Mouse (Mus musculus) CH12.LX (cell line): ENCODE measurements around the gene 1700001J03Rik. TPM values are rescaled to one million over a fixed set of nuclear protein-coding genes. Genes with fewer than 3 reads are reported as not detected.

Experiments
- DNase-seq: peaks from one replicate; pipeline ENCODE4 v3.0.0-alpha.2; 2013; ENCODE audit errors: extremely low read depth
- H3K27ac ChIP-seq: 2 replicates; pipeline ENCODE4 v1.5.1; 2012; ENCODE audit warnings: low read depth, mild to moderate bottlenecking, control low read depth, moderate library complexity; ENCODE audit not compliant: insufficient read depth
- H3K27me3 ChIP-seq: replicated peaks from 2 replicates; pipeline ENCODE3; 2012; ENCODE audit warnings: inconsistent platforms
- H3K36me3 ChIP-seq, 2 experiments: replicated peaks in 1 of 2; 2 replicates each; pipeline versions ENCODE3 to v1.6.1; 2012; ENCODE audit warnings: inconsistent platforms in 1 of 2, low read length in 1 of 2, mild to moderate bottlenecking in 1 of 2, mixed read lengths in 1 of 2, moderate library complexity in 1 of 2; ENCODE audit not compliant: control insufficient read depth in 1 of 2, insufficient read depth in 1 of 2
- H3K4me1 ChIP-seq, 2 experiments: 2 replicates each; pipeline ENCODE4 v1.6.1; 2012; ENCODE audit warnings: inconsistent platforms in 1 of 2, moderate library complexity in 1 of 2; ENCODE audit not compliant: insufficient read depth in 2 of 2, control insufficient read depth in 1 of 2
- H3K4me2 ChIP-seq: 2 replicates; pipeline ENCODE4 v1.6.1; 2012; ENCODE audit warnings: low read depth, mild to moderate bottlenecking, control low read depth; ENCODE audit not compliant: poor library complexity, insufficient read depth, severe bottlenecking
- H3K4me3 ChIP-seq, 3 experiments: fragments of 150-350 bp in 1 of 3; sonication (generic) in 1 of 3; replicated peaks in 1 of 3; 2 replicates each; pipeline versions ENCODE3 to v1.5.1; 2011 to 2012; ENCODE audit warnings: low read depth in 2 of 3, low read length in 2 of 3, mild to moderate bottlenecking in 2 of 3, moderate library complexity in 2 of 3, control low read depth in 1 of 3, improper control_type of control experiment in 1 of 3, inconsistent platforms in 1 of 3, mixed read lengths in 1 of 3; ENCODE audit not compliant: poor library complexity in 1 of 3
- H3K79me2 ChIP-seq: replicated peaks from 2 replicates; pipeline ENCODE4 v1.6.1; 2012; ENCODE audit warnings: mild to moderate bottlenecking, moderate library complexity; ENCODE audit not compliant: control insufficient read depth, poor library complexity, insufficient read depth, severe bottlenecking; ENCODE audit errors: extremely low read depth
- H3K9ac ChIP-seq: 2 replicates; pipeline ENCODE4 v1.6.1; 2012; ENCODE audit warnings: low read depth, mild to moderate bottlenecking, control low read depth, moderate library complexity; ENCODE audit not compliant: insufficient read depth
- H3K9me3 ChIP-seq: replicated peaks from 2 replicates; pipeline ENCODE3; 2012; ENCODE audit warnings: low read length, inconsistent platforms, mixed read lengths
- CHD1 ChIP-seq: IDR thresholded peaks from 2 replicates; pipeline ENCODE4 v1.6.1; 2012; ENCODE audit warnings: low read depth, low read length, improper control_type of control experiment, inconsistent platforms
- CTCF ChIP-seq, 2 experiments: IDR thresholded peaks in 1 of 2; conservative IDR thresholded peaks in 1 of 2; 2 replicates each; pipeline ENCODE4 v1.5.1; 2011 to 2012; ENCODE audit warnings: low read depth in 2 of 2, low read length in 2 of 2, improper control_type of control experiment in 1 of 2, inconsistent platforms in 1 of 2, mild to moderate bottlenecking in 1 of 2, moderate library complexity in 1 of 2
- HCFC1 ChIP-seq: IDR thresholded peaks from 2 replicates; pipeline ENCODE4 v1.6.1; 2012; ENCODE audit warnings: low read depth, mild to moderate bottlenecking, inconsistent platforms, low read length, improper control_type of control experiment
- JUND ChIP-seq: conservative IDR thresholded peaks from 2 replicates; pipeline ENCODE4 v1.6.1; 2011; ENCODE audit warnings: low read depth, low read length, improper control_type of control experiment
- NRF1 ChIP-seq: IDR thresholded peaks from 2 replicates; pipeline ENCODE4 v1.6.1; 2014; ENCODE audit warnings: low read depth, mild to moderate bottlenecking, inconsistent platforms, low read length, improper control_type of control experiment, moderate library complexity
- RCOR1 ChIP-seq: conservative IDR thresholded peaks from 2 replicates; pipeline ENCODE4 v1.6.1; 2012; ENCODE audit warnings: low read depth, mild to moderate bottlenecking, inconsistent platforms, low read length, improper control_type of control experiment
- SIN3A ChIP-seq: IDR thresholded peaks from 2 replicates; pipeline ENCODE4 v1.6.1; 2012; ENCODE audit warnings: low read length, improper control_type of control experiment, inconsistent platforms
- TBP ChIP-seq: conservative IDR thresholded peaks from 2 replicates; pipeline ENCODE4 v1.6.1; 2011; ENCODE audit warnings: low read depth, low read length, improper control_type of control experiment
- TCF12 ChIP-seq: IDR thresholded peaks from 2 replicates; pipeline ENCODE4 v1.6.1; 2014; ENCODE audit warnings: low read depth, mild to moderate bottlenecking, inconsistent platforms, low read length, improper control_type of control experiment
- ZC3H11A ChIP-seq: IDR thresholded peaks from 2 replicates; pipeline ENCODE4 v1.6.1; 2012; ENCODE audit warnings: low read depth, mild to moderate bottlenecking, inconsistent platforms, low read length, improper control_type of control experiment
- ZMIZ1 ChIP-seq: IDR thresholded peaks from 2 replicates; pipeline ENCODE4 v1.6.1; 2012; ENCODE audit warnings: low read depth, mild to moderate bottlenecking, inconsistent platforms, low read length, improper control_type of control experiment
- dilution Hi-C: fragments of 300-500 bp; cut with MboI; formaldehyde crosslinking; loops from 2 replicates; pipeline ENCODE4 v1.14.3; 2020; ENCODE audit warnings: low sequenced_read_pairs; ENCODE audit not compliant: extremely low pct_unique_long_range_greater_than_20kb, extremely low pct_ligation_motif_present
- in situ Hi-C: fragments of 300-500 bp; cut with MboI; formaldehyde crosslinking; loops from 3 replicates; pipeline ENCODE4 v1.14.3; 2019; ENCODE audit warnings: low sequenced_read_pairs, low pct_ligation_motif_present, low pct_unique_long_range_greater_than_20kb, mixed read lengths
- polyA plus RNA-seq: library from polyadenylated mRNA; unstranded; fragments of >175 nt; gene quantifications from 2 replicates; pipeline ENCODE4 v1.2.1, GENCODE M21; 2012; ENCODE audit warnings: low read depth; ENCODE audit not compliant: insufficient read length
- total RNA-seq, 2 experiments: library from RNA; depleted of rRNA; stranded (reverse); fragments of 300-350 nt in 1 of 2; fragments of >200 nt in 1 of 2; gene quantifications; 2 replicates each; pipeline ENCODE4 v1.2.3; 2012 to 2014

Gene 1700001J03Rik
- total and polyA plus RNA-seq, 3 experiments = not detected

DNA sequence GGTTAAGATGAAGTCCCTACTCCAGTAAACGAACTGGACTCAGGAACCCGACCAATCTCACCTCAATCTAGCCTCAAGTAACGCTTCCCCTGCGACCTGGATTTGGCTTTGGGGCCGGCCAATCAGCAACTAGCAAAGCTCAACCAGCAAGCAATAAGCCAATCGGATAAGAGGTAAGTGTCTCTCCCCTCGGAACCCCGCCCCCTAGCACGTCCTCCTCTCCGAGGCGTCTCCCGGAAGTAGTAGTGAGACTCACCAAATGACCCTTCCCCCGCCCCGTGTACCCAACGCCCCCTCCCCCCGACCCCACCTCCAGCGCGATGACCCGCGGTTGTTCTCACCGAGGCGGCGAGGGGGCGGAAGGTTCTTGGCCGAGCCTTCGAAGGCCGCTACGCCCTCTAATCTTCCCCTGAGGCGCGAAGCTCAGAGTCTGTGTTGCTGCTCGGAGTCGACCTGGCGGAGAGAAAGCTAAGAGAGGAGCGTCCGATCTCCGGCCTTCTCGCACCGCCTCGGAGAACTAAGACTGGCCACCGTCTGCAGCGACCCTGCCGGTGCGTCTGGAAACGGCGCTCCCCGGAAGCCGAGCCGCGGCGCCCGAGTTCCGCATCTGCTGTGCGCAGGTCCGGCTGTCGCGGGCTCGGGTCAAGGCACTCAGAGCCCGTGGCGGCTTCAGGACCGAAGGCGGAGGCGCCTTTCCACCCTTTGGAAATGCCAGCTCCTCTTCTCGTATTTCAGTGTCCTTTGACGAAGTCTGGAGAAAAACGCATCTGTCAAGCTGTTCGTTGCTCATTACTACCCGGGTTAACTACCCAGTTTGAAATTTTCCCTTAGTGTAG is 36.0 kb upstream of the 1700001J03Rik start, which contains the start of gene Rnf6 (continued):
- TF ChIP-seq TCF12 = peak; percentile 92

DNA sequence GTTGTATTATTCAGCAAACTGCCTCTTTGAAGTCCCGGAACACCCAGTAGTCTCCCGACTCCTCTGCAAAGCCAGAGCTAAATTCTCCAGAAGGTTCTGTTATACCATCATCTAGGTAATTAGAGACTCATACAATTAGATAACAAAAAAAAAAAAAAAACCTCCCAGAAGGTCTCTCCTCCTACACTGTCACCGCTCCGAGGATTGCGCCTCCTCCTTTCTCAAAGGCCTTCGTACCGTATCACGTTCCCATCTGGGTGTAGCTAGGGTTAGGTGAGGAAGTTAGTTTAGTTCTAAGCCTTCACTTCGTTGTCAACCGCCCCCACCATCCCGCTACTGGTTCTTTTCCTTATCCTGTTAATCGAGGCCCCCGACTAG is 35.4 kb upstream of the 1700001J03Rik start:
- H3K27me3 ChIP-seq = no peaks in the 10 kb centered on the region
- H3K79me2 ChIP-seq = peaks cover 24% of the 10 kb centered on the region
- H3K4me2 ChIP-seq = peak overlapping the region; percentile 64
- DNase-seq = no peak
- H3K4me1 ChIP-seq = peaks cover 3 to 30% of the 10 kb centered on the region in 2 experiments; a peak in 2 of 4 replicates
- H3K9ac ChIP-seq = peak overlapping the region; percentile 66
- dilution Hi-C loops = no loop called here
- H3K27ac ChIP-seq = no peak overlapping the region
- no peaks in the 10 kb centered on the region for H3K9me3 ChIP-seq
- no peak for TF ChIP-seq NRF1
- no peak for TF ChIP-seq RCOR1
- no peak for TF ChIP-seq ZC3H11A
- TF ChIP-seq TBP = no peak
- TF ChIP-seq, all 38 proteins: peak for 0
- H3K4me3 ChIP-seq = peak overlapping the region; percentile 71 to 78 (median 72)
- H3K36me3 ChIP-seq = peaks cover 23 to 37% of the 10 kb centered on the region in 2 experiments
- in situ Hi-C loops = no loop called here

DNA sequence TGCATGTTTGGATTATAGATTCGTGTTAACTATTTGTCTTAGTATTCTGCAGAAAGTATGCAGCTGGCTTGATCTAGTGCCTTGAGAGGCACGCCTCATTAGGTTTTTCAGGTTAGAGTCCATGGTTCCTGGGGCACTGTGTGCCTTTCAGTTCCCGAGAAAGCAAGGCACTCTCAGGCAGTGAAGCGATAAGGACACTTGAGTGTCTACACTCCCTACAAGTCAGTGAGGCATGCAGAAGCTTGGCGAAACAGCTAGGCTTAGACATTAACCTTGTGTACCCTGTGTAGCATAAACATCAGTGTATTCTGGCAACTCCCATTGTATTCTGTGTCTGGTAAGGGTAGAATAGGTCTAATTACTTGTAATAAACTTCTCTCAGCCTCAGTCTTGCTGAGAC is 20.4 kb upstream of the 1700001J03Rik start:
- Histone ChIP-seq H3K4me1 (peaks cover 0 to 12% of the 10 kb centered on the region in 2 experiments; a peak in 2 of 4 replicates), H3K9me3 (peaks cover 2% of the 10 kb centered on the region), H3K79me2 (no peaks in the 10 kb centered on the region), H3K4me2 (no peak overlapping the region), H3K27me3 (no peaks in the 10 kb centered on the region), H3K36me3 (peaks cover 51 to 81% of the 10 kb centered on the region in 2 experiments), H3K4me3 (no peak overlapping the region), H3K27ac (no peak overlapping the region), H3K9ac (no peak overlapping the region)
- dilution Hi-C loops = no loop called here
- in situ Hi-C loops = no loop called here
- TF ChIP-seq CTCF (conservative IDR thresholded peaks at IDR 0.05 in 1 of 2, IDR thresholded peaks at IDR 0.05 in 1 of 2; ENCODE audit: low read depth in 2 of 2, low read length in 2 of 2) = no peak
- TF ChIP-seq CHD1 = no peak
- TF ChIP-seq JUND = no peak
- TF ChIP-seq ZMIZ1 = no peak
- no peak for TF ChIP-seq HCFC1
- TF ChIP-seq SIN3A = no peak
- no peak for DNase-seq
